Mouse (Mus musculus) forebrain, postnatal 0 days (tissue): ENCODE results near the gene Fam207a. TPM values are rescaled to one million over a fixed set of nuclear protein-coding genes. Genes with fewer than 3 reads are reported as not detected.

Source experiments
- ATAC-seq: fragments of 200-750 bp; cut with Nextera tagmentation; 2 replicates; pipeline ENCODE4 v1.8.0; 2017; ENCODE audit warnings: mild to moderate bottlenecking, moderate library complexity
- DNase-seq: peaks from one replicate; pipeline ENCODE4 v3.0.0-alpha.2; 2015
- H3K27ac ChIP-seq: fragments of 300-500 bp; sonication (generic); 2 replicates; pipeline ENCODE4 v1.5.1; 2014; ENCODE audit warnings: low read depth, mild to moderate bottlenecking, antibody characterized with exemption, low read length, moderate library complexity, mixed read lengths
- H3K27me3 ChIP-seq: fragments of 300-500 bp; sonication (generic); 2 replicates; pipeline ENCODE4 v1.6.1; 2014; ENCODE audit warnings: mild to moderate bottlenecking, low read length, mixed read lengths; ENCODE audit not compliant: insufficient read depth
- H3K36me3 ChIP-seq: fragments of 300-500 bp; sonication (generic); 2 replicates; pipeline ENCODE4 v1.6.1; 2014; ENCODE audit warnings: mild to moderate bottlenecking, moderate library complexity; ENCODE audit not compliant: insufficient read depth
- H3K4me1 ChIP-seq: fragments of 300-500 bp; sonication (generic); 2 replicates; pipeline ENCODE4 v1.6.1; 2014; ENCODE audit warnings: antibody characterized with exemption; ENCODE audit not compliant: insufficient read depth
- H3K4me2 ChIP-seq: fragments of 300-500 bp; sonication (generic); 2 replicates; pipeline ENCODE4 v1.6.1; 2014; ENCODE audit warnings: low read depth, mild to moderate bottlenecking, moderate library complexity
- H3K4me3 ChIP-seq: fragments of 300-500 bp; sonication (generic); 2 replicates; pipeline ENCODE4 v1.5.1; 2014; ENCODE audit warnings: low read depth, low read length, mixed read lengths
- H3K9ac ChIP-seq: fragments of 300-500 bp; sonication (generic); 2 replicates; pipeline ENCODE4 v1.6.1; 2014; ENCODE audit warnings: mild to moderate bottlenecking
- H3K9me3 ChIP-seq: fragments of 300-500 bp; sonication (generic); 2 replicates; pipeline ENCODE4 v1.6.1; 2016; ENCODE audit warnings: low read length
- CTCF ChIP-seq: sonication (generic); IDR thresholded peaks from 2 replicates; pipeline ENCODE4 v1.5.1; 2016; ENCODE audit warnings: antibody characterized with exemption, control low read depth, low read depth
- WGBS: fragments of 180-500 bp; shearing (Covaris S2); extraction: QIAGEN DNeasy Blood & Tissue Kit; methylation state at CpG from one replicate; pipeline ENCODE4 v1.1.7; 2014; 5-methylcytosine and 5-hydroxymethylcytosine counted together
- polyA plus RNA-seq: library from polyadenylated mRNA; unstranded; fragments of >200 nt; fragmentation: Nextera tagmentation; extraction: Ambion mirVana; gene quantifications from 2 replicates; pipeline ENCODE4 v1.2.1, GENCODE M21; 2015
- total RNA-seq: library from RNA; depleted of rRNA; stranded (reverse); fragments of >200 nt; gene quantifications from 2 replicates; pipeline ENCODE4 v1.2.3, GENCODE M21; 2014; rRNA removed

Gene Fam207a
- total RNA-seq (42.2 and 43.2 TPM in 2 replicates), polyA plus RNA-seq (30.4 and 34.9 TPM in 2 replicates)

DNA sequence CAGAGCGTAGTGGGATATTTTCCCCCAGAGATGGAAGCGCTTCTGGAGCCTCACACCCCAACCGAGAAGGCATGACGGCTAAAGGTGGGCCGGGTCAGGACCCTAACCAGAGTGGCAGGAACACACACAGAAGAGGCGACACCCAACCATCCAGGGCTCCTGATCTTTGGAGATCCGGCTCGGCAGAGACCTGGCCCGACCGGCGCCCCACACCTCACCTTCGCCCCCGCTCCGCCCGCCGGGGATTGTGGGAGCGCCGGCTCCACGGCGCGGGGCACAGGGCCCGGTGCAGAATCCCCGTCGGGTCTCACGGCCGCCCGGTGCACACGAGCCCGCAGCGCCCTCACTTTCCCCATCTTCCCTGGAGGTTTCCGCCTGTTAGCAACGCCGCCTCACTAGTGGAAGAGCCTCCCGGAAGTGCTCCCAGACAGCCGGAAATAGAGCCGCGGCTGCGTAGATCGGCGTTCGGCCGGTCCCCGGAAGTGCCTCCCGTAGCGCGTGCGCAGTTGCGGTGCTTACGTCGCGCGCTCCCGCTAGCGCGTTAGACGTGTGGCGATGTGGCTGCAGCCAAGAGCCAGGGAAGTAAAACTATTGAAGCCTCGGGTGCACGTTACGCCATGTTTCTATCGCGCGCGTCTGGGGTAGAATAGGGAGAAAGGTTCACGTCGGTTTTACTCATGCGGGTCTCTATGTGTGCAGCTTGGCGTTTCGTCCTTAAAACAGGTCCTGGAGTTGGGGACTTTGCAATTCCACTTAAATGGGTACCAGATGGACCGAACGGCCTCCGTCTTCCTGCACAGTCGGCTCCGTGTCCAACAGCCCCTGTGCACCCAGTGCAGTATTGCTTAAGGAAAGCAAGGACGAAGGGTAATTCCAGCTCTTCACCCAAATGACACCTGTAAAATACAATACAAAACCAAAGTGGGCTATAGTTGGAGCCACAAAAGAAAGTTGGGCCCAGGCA, at the start of gene Fam207a:
Fam207a (minus strand) TSS at position 401 of the 964 bp plus-strand sequence.
- peaks cover 7% of the 10 kb centered on the region for H3K4me1 ChIP-seq
- H3K4me3 ChIP-seq = peak within 1 kb of the TSS; percentile 65
- no peaks in the 10 kb centered on the region for H3K9me3 ChIP-seq
- peak within 1 kb of the TSS; percentile 71 for H3K9ac ChIP-seq
- no peaks in the 10 kb centered on the region for H3K27me3 ChIP-seq
- WGBS = under 1% methylated on average over 75 of the region's 75 CpGs
- peak within 1 kb of the TSS; percentile 65 for H3K4me2 ChIP-seq
- peak; percentile 98 for DNase-seq
- TF ChIP-seq CTCF = no peak
- peak within 1 kb of the TSS; percentile 85 for H3K27ac ChIP-seq
- peak; percentile 98 for ATAC-seq
- peaks cover 28% of the 10 kb centered on the region for H3K36me3 ChIP-seq

DNA sequence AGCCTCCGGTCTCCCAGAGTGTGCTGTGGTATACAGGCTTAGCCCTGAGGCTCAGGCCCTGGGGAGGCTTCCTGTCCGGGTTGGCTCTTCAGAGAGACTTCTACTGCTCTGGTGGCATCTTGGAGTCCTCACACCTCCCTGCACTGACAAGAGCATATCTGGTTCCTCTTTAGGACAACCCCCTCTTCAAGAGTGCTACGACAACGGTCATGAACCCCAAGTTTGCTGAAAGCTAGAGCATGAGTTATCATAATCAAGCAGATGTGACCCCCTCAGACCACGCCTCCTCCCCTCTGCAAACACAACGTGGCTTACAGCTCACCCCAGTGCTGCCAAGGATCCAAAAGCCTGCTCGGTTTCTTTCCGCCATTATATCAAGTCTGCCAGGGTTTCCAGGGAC, 49.4 kb upstream of the Fam207a start:
- Histone ChIP-seq H3K9me3 (no peaks in the 10 kb centered on the region), H3K4me1 (no peaks in the 10 kb centered on the region), H3K4me2 (no peak overlapping the region), H3K36me3 (no peaks in the 10 kb centered on the region), H3K27me3 (no peaks in the 10 kb centered on the region), H3K27ac (no peak overlapping the region), H3K4me3 (no peak overlapping the region), H3K9ac (no peak overlapping the region)
- no peak for ATAC-seq
- no peak for TF ChIP-seq CTCF
- no peak for DNase-seq
- 82% methylated on average over 8 of the region's 8 CpGs for WGBS

DNA sequence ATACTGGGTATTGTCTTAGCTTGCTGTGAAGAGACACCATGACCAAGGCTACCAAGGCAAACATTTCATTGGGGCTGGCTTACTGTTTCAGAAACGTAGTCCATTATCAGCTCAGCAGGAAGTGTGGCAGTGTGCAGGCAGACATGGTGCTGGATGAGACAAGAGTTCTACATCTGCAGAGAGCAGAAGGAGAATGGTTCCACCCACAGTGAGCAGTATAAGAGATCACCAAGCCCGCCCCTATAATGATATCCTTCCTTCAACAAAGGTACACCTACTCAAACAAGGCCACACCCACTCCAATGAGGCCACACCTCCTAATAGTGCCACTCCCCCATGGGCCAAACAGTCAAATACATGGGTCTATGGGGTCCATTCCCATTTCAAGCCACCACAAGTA, 45.9 kb upstream of the Fam207a start:
- Histone ChIP-seq H3K9me3 (no peaks in the 10 kb centered on the region), H3K4me1 (no peaks in the 10 kb centered on the region), H3K36me3 (no peaks in the 10 kb centered on the region), H3K27ac (no peak overlapping the region), H3K4me2 (no peak overlapping the region), H3K27me3 (no peaks in the 10 kb centered on the region), H3K9ac (no peak overlapping the region), H3K4me3 (no peak overlapping the region)
- TF ChIP-seq CTCF = no peak
- 62% methylated on average over 2 of the region's 2 CpGs for WGBS
- DNase-seq = no peak
- no peak for ATAC-seq

DNA sequence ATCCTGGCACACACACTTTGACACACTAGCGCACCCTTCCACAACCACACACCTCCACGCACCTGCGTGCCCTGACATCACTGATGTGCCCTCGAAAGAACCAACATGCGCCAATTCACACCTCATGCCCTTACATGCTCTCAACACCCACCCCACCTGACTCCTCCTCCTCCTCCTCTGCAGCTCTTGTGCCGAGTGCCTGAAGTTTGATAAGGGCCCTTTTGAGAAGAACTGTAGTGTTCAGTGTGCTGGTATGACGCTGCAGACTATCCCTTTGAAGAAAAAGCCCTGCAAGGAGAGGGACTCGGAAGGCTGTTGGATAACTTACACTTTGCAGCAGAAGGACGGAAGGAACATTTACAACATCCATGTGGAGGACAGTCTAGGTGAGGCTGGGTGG, 45.2 kb upstream of the Fam207a start:
- DNase-seq = no peak
- H3K4me2 ChIP-seq = no peak overlapping the region
- no peak for ATAC-seq

DNA sequence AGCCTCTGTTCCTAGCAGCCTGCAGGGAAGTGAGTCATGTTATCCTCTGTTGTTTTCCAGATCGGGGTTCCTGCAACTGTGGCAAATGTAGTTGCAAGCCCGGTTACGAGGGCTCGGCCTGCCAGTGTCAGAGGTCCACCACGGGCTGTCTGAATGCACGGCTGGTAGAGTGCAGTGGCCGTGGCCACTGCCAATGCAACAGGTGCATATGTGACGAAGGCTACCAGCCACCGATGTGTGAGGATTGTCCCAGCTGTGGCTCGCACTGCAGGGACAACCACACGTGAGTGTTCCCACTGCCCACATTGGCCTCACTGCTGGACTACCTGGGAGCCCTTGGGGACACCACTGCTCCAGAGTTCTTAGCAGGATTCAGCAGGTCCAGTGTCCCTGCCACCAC, 44.5 kb upstream of the Fam207a start:
- Histone ChIP-seq H3K4me3 (no peak overlapping the region), H3K27ac (no peak overlapping the region), H3K27me3 (no peaks in the 10 kb centered on the region), H3K4me2 (no peak overlapping the region), H3K4me1 (no peaks in the 10 kb centered on the region), H3K36me3 (no peaks in the 10 kb centered on the region), H3K9me3 (no peaks in the 10 kb centered on the region), H3K9ac (no peak overlapping the region)
- DNase-seq (no peak), ATAC-seq (no peak)
- 87% methylated on average over 11 of the region's 11 CpGs for WGBS
- no peak for TF ChIP-seq CTCF

More for the DNA sequence above, 45.2 kb upstream of the Fam207a start:
- WGBS = 91% methylated on average over 9 of the region's 9 CpGs
- no peak for TF ChIP-seq CTCF
- H3K9me3 ChIP-seq = no peaks in the 10 kb centered on the region
- H3K27me3 ChIP-seq = no peaks in the 10 kb centered on the region
- no peaks in the 10 kb centered on the region for H3K4me1 ChIP-seq
- no peaks in the 10 kb centered on the region for H3K36me3 ChIP-seq
- no peak overlapping the region for H3K9ac ChIP-seq
- no peak overlapping the region for H3K27ac ChIP-seq
- no peak overlapping the region for H3K4me3 ChIP-seq

DNA sequence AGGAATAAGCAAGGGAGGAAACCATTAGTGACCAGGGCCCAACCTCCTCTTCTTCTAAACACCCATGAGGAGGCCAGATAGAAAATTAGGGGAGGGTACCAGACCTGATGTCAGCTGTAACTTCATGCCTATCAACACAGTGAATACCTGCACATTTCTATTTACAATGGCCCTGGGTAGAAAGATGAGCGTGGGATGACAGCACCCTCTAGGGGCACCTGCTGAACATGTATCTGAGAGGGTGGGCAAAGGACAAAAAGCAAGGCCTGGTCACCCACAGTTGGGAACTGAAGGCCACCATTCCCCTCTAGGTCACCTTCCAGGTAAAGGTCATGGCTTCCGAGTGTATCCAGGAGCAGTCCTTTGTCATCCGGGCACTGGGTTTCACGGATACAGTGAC, 42.1 kb upstream of the Fam207a start:
- H3K4me2 ChIP-seq = no peak overlapping the region
- H3K27ac ChIP-seq = no peak overlapping the region
- H3K36me3 ChIP-seq = no peaks in the 10 kb centered on the region
- 83% methylated on average over 4 of the region's 4 CpGs for WGBS
- H3K4me1 ChIP-seq = no peaks in the 10 kb centered on the region
- no peak for ATAC-seq
- H3K27me3 ChIP-seq = no peaks in the 10 kb centered on the region
- DNase-seq = no peak
- no peak overlapping the region for H3K9ac ChIP-seq
- no peaks in the 10 kb centered on the region for H3K9me3 ChIP-seq
- TF ChIP-seq CTCF = peak; percentile 34; the same call in 1 of the 2 replicates
- H3K4me3 ChIP-seq = no peak overlapping the region

DNA sequence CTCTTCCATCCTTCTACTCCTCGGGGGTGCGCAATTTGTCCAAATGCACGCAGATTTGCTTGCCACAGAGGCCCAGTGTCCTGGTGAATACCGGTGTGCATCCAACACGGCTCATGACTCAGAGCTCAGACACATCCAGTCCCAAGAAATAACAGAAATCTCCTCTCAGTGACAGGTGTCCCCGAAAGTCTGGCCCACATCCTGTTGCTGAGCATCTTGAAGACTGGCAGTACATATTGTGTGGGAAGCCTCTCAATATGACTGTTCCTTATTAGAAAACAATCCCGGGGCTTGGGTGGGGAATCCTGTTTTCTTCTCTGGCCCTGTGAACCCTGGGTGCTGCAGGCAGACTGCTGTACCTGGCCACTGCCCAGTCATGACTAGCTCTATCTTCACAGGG, 41.0 kb upstream of the Fam207a start:
- H3K4me3 ChIP-seq = no peak overlapping the region
- ATAC-seq = no peak
- H3K27me3 ChIP-seq = no peaks in the 10 kb centered on the region
- WGBS = 91% methylated on average over 7 of the region's 7 CpGs
- H3K9me3 ChIP-seq = no peaks in the 10 kb centered on the region
- H3K36me3 ChIP-seq = no peaks in the 10 kb centered on the region
- H3K4me2 ChIP-seq = no peak overlapping the region
- DNase-seq = no peak
- no peak overlapping the region for H3K9ac ChIP-seq
- no peak for TF ChIP-seq CTCF
- no peak overlapping the region for H3K27ac ChIP-seq
- H3K4me1 ChIP-seq = no peaks in the 10 kb centered on the region
